Mouse (Mus musculus) erythroblast, embryonic 14.5 days (primary cell): Measurements from ENCODE around the gene 1700030J22Rik. TPM values are rescaled to one million over a fixed set of nuclear protein-coding genes. Genes with fewer than 3 reads are reported as not detected.

Source experiments
- H3K27me3 ChIP-seq: 2 replicates; pipeline ENCODE4 v1.6.1; 2012; ENCODE audit warnings: inconsistent platforms; ENCODE audit not compliant: control insufficient read depth
- H3K36me3 ChIP-seq: 2 replicates; pipeline ENCODE4 v1.6.1; 2012; ENCODE audit warnings: mild to moderate bottlenecking, inconsistent platforms; ENCODE audit not compliant: control insufficient read depth
- H3K4me1 ChIP-seq: 2 replicates; pipeline ENCODE4 v1.6.1; 2012; ENCODE audit warnings: inconsistent platforms; ENCODE audit not compliant: control insufficient read depth
- H3K4me3 ChIP-seq: replicated peaks from 2 replicates; pipeline ENCODE3; 2012; ENCODE audit warnings: moderate library complexity, mild to moderate bottlenecking, inconsistent platforms
- H3K9me3 ChIP-seq: 2 replicates; pipeline ENCODE4 v1.6.1; 2012; ENCODE audit warnings: low read length, inconsistent platforms, mixed read lengths; ENCODE audit not compliant: control insufficient read depth
- GATA1 ChIP-seq: IDR thresholded peaks from 2 replicates; pipeline ENCODE4 v1.6.1; 2012; ENCODE audit warnings: low read length, inconsistent platforms, mixed read lengths
- TAL1 ChIP-seq: IDR thresholded peaks from 3 replicates; pipeline ENCODE4 v1.6.1; 2012; ENCODE audit warnings: low read length, inconsistent platforms, mixed read lengths
- polyA plus RNA-seq: library from polyadenylated mRNA; stranded (reverse); fragments of >175 nt; gene quantifications from 2 replicates; pipeline ENCODE4 v1.2.3, GENCODE M21; 2012

The 1700030J22Rik gene
- polyA plus RNA-seq, 1 experiment: 0.36 TPM

GRCm38 (mm10) chr8:116923526-116923925 lies 55.2 kb downstream of the 1700030J22Rik start:
- TF ChIP-seq TAL1: no peak
- TF ChIP-seq GATA1: no peak
- H3K36me3 ChIP-seq: peaks cover 71% of the 10 kb centered on the region
- H3K4me1 ChIP-seq: peaks cover 30% of the 10 kb centered on the region
- no peaks in the 10 kb centered on the region for H3K9me3 ChIP-seq
- no peaks in the 10 kb centered on the region for H3K27me3 ChIP-seq
- no peak overlapping the region for H3K4me3 ChIP-seq

GRCm38 (mm10) chr8:116922060-116922757 lies 56.5 kb downstream of the 1700030J22Rik start:
- Histone ChIP-seq H3K4me3 (peak overlapping the region; percentile 75), H3K9me3 (no peaks in the 10 kb centered on the region), H3K27me3 (no peaks in the 10 kb centered on the region), H3K4me1 (peaks cover 33% of the 10 kb centered on the region), H3K36me3 (peaks cover 67% of the 10 kb centered on the region)
- no peak for TF ChIP-seq GATA1

- Histone ChIP-seq H3K4me1 (peaks cover 37% of the 10 kb centered on the region), H3K4me3 (peak within 1 kb of the TSS; percentile 75), H3K36me3 (peaks cover 67% of the 10 kb centered on the region), H3K27me3 (no peaks in the 10 kb centered on the region), H3K9me3 (no peaks in the 10 kb centered on the region)
- TF ChIP-seq GATA1: no peak
- TF ChIP-seq TAL1: no peak
Measured at GRCm38 (mm10) chr8:116921337-116922059, 57.3 kb downstream of the 1700030J22Rik start, which contains the start of the genes Cmc2 and Cenpn. Gene Cmc2 (minus strand): TSS chr8:116921455. Gene Cenpn (plus strand): TSS chr8:116921730.

- Histone ChIP-seq H3K36me3 (peaks cover 67% of the 10 kb centered on the region), H3K4me3 (peak overlapping the region; percentile 75), H3K9me3 (no peaks in the 10 kb centered on the region), H3K4me1 (peaks cover 37% of the 10 kb centered on the region), H3K27me3 (no peaks in the 10 kb centered on the region)
- no peak for TF ChIP-seq GATA1
- TF ChIP-seq TAL1: no peak
Measured at GRCm38 (mm10) chr8:116921005-116921336, 57.8 kb downstream of the 1700030J22Rik start.

Other genes with a start within 250 kb of the 1700030J22Rik start
- 0.03 and 0.10 TPM in 2 replicates for gene Cdyl2, start 246.0 kb downstream of the 1700030J22Rik start, polyA plus RNA-seq
- gene Cmc2, start 57.5 kb downstream of the 1700030J22Rik start, polyA plus RNA-seq: 12.0 and 20.2 TPM in 2 replicates
- gene Cenpn, start 57.2 kb downstream of the 1700030J22Rik start, polyA plus RNA-seq: 1.7 and 2.6 TPM in 2 replicates
- 0.05 and 0.16 TPM in 2 replicates for gene Atmin, start 35.6 kb downstream of the 1700030J22Rik start, polyA plus RNA-seq
- gene Gcsh, start 14.6 kb upstream of the 1700030J22Rik start, polyA plus RNA-seq: 0.04 and 0.10 TPM in 2 replicates
- gene Pkd1l2, start 103.5 kb upstream of the 1700030J22Rik start, polyA plus RNA-seq: not detected in 2 replicates
- not detected in 2 replicates for gene Bco1, start 116.9 kb upstream of the 1700030J22Rik start, polyA plus RNA-seq
- gene Gan, start 179.2 kb upstream of the 1700030J22Rik start, polyA plus RNA-seq: 0.18 and 0.24 TPM in 2 replicates